Mouse (Mus musculus) liver, embryonic 15.5 days (tissue): ENCODE data around the gene Ostf1. TPM values are rescaled to one million over a fixed set of nuclear protein-coding genes. Genes with fewer than 3 reads are reported as not detected.
A peak's percentile ranks its signal among the peaks of the same experiment; 100 is the strongest.

Experiments used
- ATAC-seq: fragments of 200-750 bp; cut with Nextera tagmentation; 2 replicates; pipeline ENCODE4 v1.8.0; 2017; ENCODE audit warnings: moderate number of reproducible peaks, mild to moderate bottlenecking, moderate library complexity; ENCODE audit not compliant: insufficient read depth
- H3K27ac ChIP-seq: fragments of 300-500 bp; sonication (generic); replicated peaks from 2 replicates; pipeline ENCODE4 v1.5.1; 2015; ENCODE audit warnings: mild to moderate bottlenecking, inconsistent platforms
- H3K27me3 ChIP-seq: fragments of 300-500 bp; sonication (generic); 2 replicates; pipeline ENCODE4 v1.6.1; 2015; ENCODE audit warnings: mild to moderate bottlenecking, inconsistent platforms
- H3K36me3 ChIP-seq: fragments of 300-500 bp; sonication (generic); replicated peaks from 2 replicates; pipeline ENCODE4 v1.6.1; 2015; ENCODE audit warnings: moderate library complexity, mild to moderate bottlenecking, inconsistent platforms
- H3K4me1 ChIP-seq: fragments of 300-500 bp; sonication (generic); replicated peaks from 2 replicates; pipeline ENCODE4 v1.6.1; 2015; ENCODE audit warnings: inconsistent platforms
- H3K4me2 ChIP-seq: fragments of 300-500 bp; sonication (generic); 2 replicates; pipeline ENCODE4 v1.6.1; 2015; ENCODE audit warnings: moderate library complexity, mild to moderate bottlenecking, inconsistent platforms
- H3K4me3 ChIP-seq: fragments of 300-500 bp; sonication (generic); replicated peaks from 2 replicates; pipeline ENCODE4 v1.5.1; 2015; ENCODE audit warnings: mild to moderate bottlenecking, inconsistent platforms
- H3K9ac ChIP-seq: fragments of 300-500 bp; sonication (generic); 2 replicates; pipeline ENCODE4 v1.6.1; 2015; ENCODE audit warnings: moderate library complexity, mild to moderate bottlenecking, inconsistent platforms
- H3K9me3 ChIP-seq: fragments of 300-500 bp; sonication (generic); replicated peaks from 2 replicates; pipeline ENCODE4 v1.6.1; 2016; ENCODE audit warnings: inconsistent platforms
- WGBS: fragments of 180-500 bp; shearing (Covaris S2); methylation state at CpG from one replicate; pipeline ENCODE4 v1.1.7; 2015; ENCODE audit warnings: mixed read lengths; ENCODE audit not compliant: insufficient replicate concordance; 5-methylcytosine and 5-hydroxymethylcytosine counted together
- polyA plus RNA-seq: library from polyadenylated mRNA; unstranded; fragments of >200 nt; fragmentation: Nextera tagmentation; extraction: Ambion mirVana; gene quantifications from 2 replicates; pipeline ENCODE4 v1.2.1, GENCODE M21; 2015

Gene Ostf1
- polyA plus RNA-seq, 1 experiment from 2014 or later = 66.5 TPM

- Histone ChIP-seq H3K4me1 (peaks cover 39% of the 10 kb centered on the region), H3K4me2 (peak overlapping the region; percentile 93; the same call in 1 of the 2 replicates), H3K9ac (no peak overlapping the region), H3K9me3 (no peaks in the 10 kb centered on the region), H3K27ac (no peak overlapping the region), H3K27me3 (no peaks in the 10 kb centered on the region), H3K4me3 (no peak overlapping the region), H3K36me3 (no peaks in the 10 kb centered on the region)
- WGBS = 64% methylated on average over 1 of the region's 1 CpGs
- no peak for ATAC-seq
These were observed 2.0 kb downstream of the Ostf1 start for GRCm38 (mm10) chr19:18629589-18629988.

GRCm38 (mm10) chr19:18623894-18624293 lies 7.7 kb downstream of the Ostf1 start:
- 46% methylated on average over 2 of the region's 2 CpGs for WGBS
- H3K4me1 ChIP-seq = peaks cover 21% of the 10 kb centered on the region

GRCm38 (mm10) chr19:18619691-18620090 lies 11.9 kb downstream of the Ostf1 start:
- Histone ChIP-seq H3K9ac (no peak overlapping the region), H3K27ac (no peak overlapping the region), H3K9me3 (no peaks in the 10 kb centered on the region), H3K4me3 (no peak overlapping the region), H3K36me3 (no peaks in the 10 kb centered on the region), H3K27me3 (no peaks in the 10 kb centered on the region), H3K4me1 (peaks cover 32% of the 10 kb centered on the region), H3K4me2 (no peak overlapping the region)
- no peak for ATAC-seq
- 43% methylated on average over 1 of the region's 1 CpGs for WGBS

More at GRCm38 (mm10) chr19:18623894-18624293, 7.7 kb downstream of the Ostf1 start:
- H3K4me2 ChIP-seq = no peak overlapping the region
- H3K9ac ChIP-seq = no peak overlapping the region
- H3K9me3 ChIP-seq = no peaks in the 10 kb centered on the region
- H3K27me3 ChIP-seq = no peaks in the 10 kb centered on the region
- no peak overlapping the region for H3K4me3 ChIP-seq
- no peak for ATAC-seq
- H3K27ac ChIP-seq = no peak overlapping the region
- H3K36me3 ChIP-seq = no peaks in the 10 kb centered on the region

- no peaks in the 10 kb centered on the region for H3K36me3 ChIP-seq
- no peaks in the 10 kb centered on the region for H3K9me3 ChIP-seq
- no peak for ATAC-seq
- H3K9ac ChIP-seq = no peak overlapping the region
- no peak overlapping the region for H3K4me2 ChIP-seq
- WGBS = 58% methylated on average over 5 of the region's 5 CpGs
- no peak overlapping the region for H3K4me3 ChIP-seq
- H3K27ac ChIP-seq = no peak overlapping the region
- peaks cover 32% of the 10 kb centered on the region for H3K4me1 ChIP-seq
- H3K27me3 ChIP-seq = no peaks in the 10 kb centered on the region
These were observed 12.6 kb downstream of the Ostf1 start for GRCm38 (mm10) chr19:18619060-18619459.

GRCm38 (mm10) chr19:18617504-18617903 lies 14.1 kb downstream of the Ostf1 start:
- 65% methylated on average over 1 of the region's 1 CpGs for WGBS
- H3K27ac ChIP-seq = no peak overlapping the region
- no peaks in the 10 kb centered on the region for H3K36me3 ChIP-seq
- peaks cover 28% of the 10 kb centered on the region for H3K4me1 ChIP-seq
- no peak overlapping the region for H3K4me2 ChIP-seq
- no peak overlapping the region for H3K4me3 ChIP-seq
- no peaks in the 10 kb centered on the region for H3K9me3 ChIP-seq
- no peak for ATAC-seq
- no peaks in the 10 kb centered on the region for H3K27me3 ChIP-seq
- H3K9ac ChIP-seq = no peak overlapping the region

GRCm38 (mm10) chr19:18615680-18616240 lies 15.9 kb downstream of the Ostf1 start:
- H3K4me1 ChIP-seq = peaks cover 28% of the 10 kb centered on the region
- no peak overlapping the region for H3K9ac ChIP-seq
- no peak overlapping the region for H3K4me2 ChIP-seq
- no peak for ATAC-seq
- H3K9me3 ChIP-seq = no peaks in the 10 kb centered on the region
- no peaks in the 10 kb centered on the region for H3K27me3 ChIP-seq
- H3K27ac ChIP-seq = peak overlapping the region; percentile 21; the same call in 1 of the 2 replicates
- WGBS = 50% methylated on average over 9 of the region's 9 CpGs
- no peaks in the 10 kb centered on the region for H3K36me3 ChIP-seq
- H3K4me3 ChIP-seq = no peak overlapping the region

- Histone ChIP-seq H3K4me1 (peaks cover 16% of the 10 kb centered on the region), H3K4me3 (no peak overlapping the region), H3K27me3 (no peaks in the 10 kb centered on the region), H3K36me3 (no peaks in the 10 kb centered on the region), H3K9me3 (no peaks in the 10 kb centered on the region), H3K27ac (no peak overlapping the region), H3K9ac (no peak overlapping the region), H3K4me2 (no peak overlapping the region)
- ATAC-seq = no peak
- WGBS = 65% methylated on average over 7 of the region's 7 CpGs
These were observed 17.3 kb downstream of the Ostf1 start for GRCm38 (mm10) chr19:18614337-18614736.

- H3K4me1 ChIP-seq = peaks cover 9% of the 10 kb centered on the region; the same call in 1 of the 2 replicates
- 44% methylated on average over 6 of the region's 6 CpGs for WGBS
- ATAC-seq = no peak
- no peaks in the 10 kb centered on the region for H3K9me3 ChIP-seq
- no peak overlapping the region for H3K9ac ChIP-seq
- H3K27me3 ChIP-seq = no peaks in the 10 kb centered on the region
- no peaks in the 10 kb centered on the region for H3K36me3 ChIP-seq
- H3K4me3 ChIP-seq = no peak overlapping the region
- no peak overlapping the region for H3K4me2 ChIP-seq
- no peak overlapping the region for H3K27ac ChIP-seq
These were observed 22.6 kb downstream of the Ostf1 start for GRCm38 (mm10) chr19:18608975-18609374.

- 38% methylated on average over 7 of the region's 7 CpGs for WGBS
- H3K4me3 ChIP-seq = no peak overlapping the region
These were observed 23.7 kb downstream of the Ostf1 start for GRCm38 (mm10) chr19:18607907-18608306.

GRCm38 (mm10) chr19:18603011-18603410 lies 28.6 kb downstream of the Ostf1 start:
- 0 out of 2 replicates have a peak, but pooled peaks cover 2% of the 10 kb centered on the region for H3K4me1 ChIP-seq
- H3K27me3 ChIP-seq = no peaks in the 10 kb centered on the region
- peak; percentile 47; the same call in 1 of the 2 replicates for ATAC-seq
- no peaks in the 10 kb centered on the region for H3K36me3 ChIP-seq
- no peaks in the 10 kb centered on the region for H3K9me3 ChIP-seq
- no peak overlapping the region for H3K4me3 ChIP-seq
- WGBS = 65% methylated on average over 6 of the region's 6 CpGs
- no peak overlapping the region for H3K27ac ChIP-seq
- H3K9ac ChIP-seq = no peak overlapping the region
- no peak overlapping the region for H3K4me2 ChIP-seq

More at GRCm38 (mm10) chr19:18607907-18608306, 23.7 kb downstream of the Ostf1 start:
- H3K9ac ChIP-seq = no peak overlapping the region
- no peak overlapping the region for H3K4me2 ChIP-seq
- H3K27me3 ChIP-seq = no peaks in the 10 kb centered on the region
- no peaks in the 10 kb centered on the region for H3K36me3 ChIP-seq
- no peaks in the 10 kb centered on the region for H3K9me3 ChIP-seq
- H3K27ac ChIP-seq = no peak overlapping the region
- peaks cover 9% of the 10 kb centered on the region; the same call in 1 of the 2 replicates for H3K4me1 ChIP-seq
- no peak for ATAC-seq

GRCm38 (mm10) chr19:18600611-18601010 lies 31.0 kb downstream of the Ostf1 start:
- H3K9ac ChIP-seq = no peak overlapping the region
- H3K4me2 ChIP-seq = no peak overlapping the region
- no peak for ATAC-seq
- H3K4me3 ChIP-seq = no peak overlapping the region
- H3K4me1 ChIP-seq = 0 out of 2 replicates have a peak, but pooled peaks cover 2% of the 10 kb centered on the region
- no peak overlapping the region for H3K27ac ChIP-seq
- no peaks in the 10 kb centered on the region for H3K9me3 ChIP-seq
- WGBS = 81% methylated on average over 9 of the region's 9 CpGs
- H3K27me3 ChIP-seq = no peaks in the 10 kb centered on the region
- H3K36me3 ChIP-seq = no peaks in the 10 kb centered on the region

- H3K4me3 ChIP-seq = no peak overlapping the region
- 76% methylated on average over 5 of the region's 5 CpGs for WGBS
- no peak overlapping the region for H3K27ac ChIP-seq
- H3K9ac ChIP-seq = no peak overlapping the region
- H3K27me3 ChIP-seq = no peaks in the 10 kb centered on the region
- H3K4me2 ChIP-seq = no peak overlapping the region
- H3K4me1 ChIP-seq = 0 out of 2 replicates have a peak, but pooled peaks cover 2% of the 10 kb centered on the region
- H3K36me3 ChIP-seq = no peaks in the 10 kb centered on the region
- no peak for ATAC-seq
- H3K9me3 ChIP-seq = no peaks in the 10 kb centered on the region
These were observed 32.0 kb downstream of the Ostf1 start for GRCm38 (mm10) chr19:18599650-18600049.
